Comparison of ENCODE assay signal across 8 mouse cellular contexts in genomic region chr1:167285356-167285755, GRCm38 (mm10). TPM values are rescaled to one million over a fixed set of nuclear protein-coding genes. Genes with fewer than 3 reads are reported as not detected.
A peak's percentile ranks its signal among the peaks of the same experiment; 100 is the strongest.
DNase-seq lines count a peak whose midpoint lies in the region; ATAC-seq and TF ChIP-seq lines count a peak whose summit lies in the region.

No protein-coding gene starts in this region.

- no peak for TF ChIP-seq POLR2A in bone marrow macrophage, adult 2 months (IDR thresholded peaks at IDR 0.05; ENCODE audit: borderline replicate concordance, low read depth, low read length)

- TF ChIP-seq CTCF in bone marrow macrophage, adult 2 months (IDR thresholded peaks at IDR 0.05; ENCODE audit: low read depth, low read length), result no peak

- H3K9ac ChIP-seq in kidney, embryonic 14.5 days (ENCODE audit: low read depth, low read length), result peak overlapping the region; percentile 89; the same call in 1 of the 2 replicates
- peak overlapping the region; percentile 94 for H3K9ac ChIP-seq in hindbrain, embryonic 13.5 days
- peak overlapping the region; percentile 93 for H3K9ac ChIP-seq in midbrain, embryonic 14.5 days (replicated peaks; ENCODE audit: low read length)

- peak overlapping the region; percentile 76 for H3K4me2 ChIP-seq in kidney, embryonic 14.5 days (replicated peaks; ENCODE audit: low read depth, low read length)
- peak overlapping the region; percentile 71 for H3K4me2 ChIP-seq in hindbrain, embryonic 13.5 days
- peak overlapping the region; percentile 75 for H3K4me2 ChIP-seq in midbrain, embryonic 14.5 days (ENCODE audit: low read length)

- H3K9me3 ChIP-seq in kidney, embryonic 14.5 days (ENCODE audit: control insufficient read depth, low read length), result no peaks in the 10 kb centered on the region
- H3K9me3 ChIP-seq in hindbrain, embryonic 13.5 days, result no peaks in the 10 kb centered on the region
- H3K9me3 ChIP-seq in midbrain, embryonic 14.5 days (ENCODE audit: control insufficient read depth, low read length), result no peaks in the 10 kb centered on the region

- peaks cover 10% of the 10 kb centered on the region; the same call in 1 of the 2 replicates for H3K4me1 ChIP-seq in kidney, embryonic 14.5 days (ENCODE audit: control insufficient read depth, insufficient read depth, low read length)
- peaks cover 37% of the 10 kb centered on the region for H3K4me1 ChIP-seq in bone marrow macrophage, adult 2 months (ENCODE audit: control insufficient read depth, insufficient read depth, low read length)
- H3K4me1 ChIP-seq in hindbrain, embryonic 13.5 days (replicated peaks), result peaks cover 36% of the 10 kb centered on the region
- peaks cover 31% of the 10 kb centered on the region for H3K4me1 ChIP-seq in midbrain, embryonic 14.5 days (ENCODE audit: control insufficient read depth, insufficient read depth, low read length)

- 0 out of 2 replicates have a peak, but pooled peaks have one; percentile 4 for ATAC-seq in kidney, embryonic 14.5 days (ENCODE audit: low FRiP score, low TSS enrichment)
- ATAC-seq in hindbrain, embryonic 13.5 days (ENCODE audit: low FRiP score), result no peak
- no peak for ATAC-seq in midbrain, embryonic 14.5 days (ENCODE audit: low FRiP score, low TSS enrichment)

- no peaks in the 10 kb centered on the region for H3K36me3 ChIP-seq in kidney, embryonic 14.5 days (ENCODE audit: control insufficient read depth, insufficient read depth, low read length)
- no peaks in the 10 kb centered on the region for H3K36me3 ChIP-seq in hindbrain, embryonic 13.5 days
- H3K36me3 ChIP-seq in midbrain, embryonic 14.5 days (ENCODE audit: control insufficient read depth, insufficient read depth, low read length), result no peaks in the 10 kb centered on the region

- H3K27ac ChIP-seq in kidney, embryonic 14.5 days (ENCODE audit: low read depth, low read length), result peak overlapping the region; percentile 96
- no peak overlapping the region for H3K27ac ChIP-seq in bone marrow macrophage, adult 2 months (ENCODE audit: insufficient read depth, low read depth, low read length)
- peak overlapping the region; percentile 98 for H3K27ac ChIP-seq in hindbrain, embryonic 13.5 days
- peak overlapping the region; percentile 98 for H3K27ac ChIP-seq in midbrain, embryonic 14.5 days (replicated peaks; ENCODE audit: low read depth, low read length)

- peaks cover 3% of the 10 kb centered on the region; the same call in 1 of the 2 replicates for H3K27me3 ChIP-seq in kidney, embryonic 14.5 days (ENCODE audit: control insufficient read depth, insufficient read depth, low read length)
- H3K27me3 ChIP-seq in hindbrain, embryonic 13.5 days, result peaks cover 4% of the 10 kb centered on the region; the same call in 1 of the 2 replicates
- H3K27me3 ChIP-seq in midbrain, embryonic 14.5 days (ENCODE audit: control insufficient read depth, insufficient read depth, low read length), result no peaks in the 10 kb centered on the region

- WGBS in kidney, embryonic 14.5 days, result 0% methylated on average over 8 of the region's 8 CpGs
- under 1% methylated on average over 8 of the region's 8 CpGs for WGBS in hindbrain, embryonic 13.5 days
- WGBS in midbrain, embryonic 14.5 days, result 1% methylated on average over 8 of the region's 8 CpGs

- H3K4me3 ChIP-seq in kidney, embryonic 14.5 days (ENCODE audit: low read length), result peak overlapping the region; percentile 91
- H3K4me3 ChIP-seq in bone marrow macrophage, adult 2 months (ENCODE audit: insufficient read depth, low read length), result peak overlapping the region; percentile 99
- peak overlapping the region; percentile 90 for H3K4me3 ChIP-seq in hindbrain, embryonic 13.5 days
- H3K4me3 ChIP-seq in midbrain, embryonic 14.5 days (replicated peaks; ENCODE audit: low read depth, low read length), result peak overlapping the region; percentile 95

- DNase-seq in kidney, postnatal 4 days, result no peak
- DNase-seq in midbrain, embryonic 14.5 days, result no peak
- no peak for DNase-seq in ovary, adult 18-20 months (ENCODE audit: low spot score)
- no peak for DNase-seq in gastrocnemius, postnatal 4 days (ENCODE audit: low spot score in 2 of 2)
- DNase-seq in spleen, postnatal 36 days (ENCODE audit: low spot score in 2 of 2), result no peak

RNA-seq across cellular contexts. Expression of gene Uck2, which starts 0.2 kb away (rescaled TPM):
- 103 and 104 TPM in 2 replicates for polyA plus RNA-seq in kidney, embryonic 14.5 days (2014; fragmentation: Nextera tagmentation; extraction: Ambion mirVana)
- polyA plus RNA-seq in bone marrow macrophage, adult 2 months (2012; ENCODE audit: insufficient read depth, insufficient read length, missing spikeins), result 6.9 and 7.4 TPM in 2 replicates
- polyA plus RNA-seq in hindbrain, embryonic 13.5 days (2015; fragmentation: Nextera tagmentation; extraction: Ambion mirVana), result 58.4 and 63.4 TPM in 2 replicates
- 51.1 and 54.1 TPM in 2 replicates for polyA plus RNA-seq in midbrain, embryonic 14.5 days (2014; fragmentation: Nextera tagmentation; extraction: Ambion mirVana)
- total RNA-seq in gastrocnemius, postnatal 4 days (2021), result 10 to 100 TPM; 26.9 to 29.9 TPM

RNA-seq across cellular contexts. Expression of gene Tmco1, which starts 22.8 kb away (rescaled TPM):
- polyA plus RNA-seq in kidney, embryonic 14.5 days (2014; fragmentation: Nextera tagmentation; extraction: Ambion mirVana), result 86.5 and 121 TPM in 2 replicates
- 113 and 116 TPM in 2 replicates for polyA plus RNA-seq in bone marrow macrophage, adult 2 months (2012; ENCODE audit: insufficient read depth, insufficient read length, missing spikeins)
- polyA plus RNA-seq in hindbrain, embryonic 13.5 days (2015; fragmentation: Nextera tagmentation; extraction: Ambion mirVana), result 72.5 and 73.5 TPM in 2 replicates
- 65.4 and 69.0 TPM in 2 replicates for polyA plus RNA-seq in midbrain, embryonic 14.5 days (2014; fragmentation: Nextera tagmentation; extraction: Ambion mirVana)
- 10 to 100 TPM; 45.2 to 50.6 TPM for total RNA-seq in gastrocnemius, postnatal 4 days (2021)
